Mouse (Mus musculus): ENCODE data around the gene Megf9. TPM values are rescaled to one million over a fixed set of nuclear protein-coding genes. Genes with fewer than 3 reads are reported as not detected.

The Megf9 gene
- polyA plus RNA-seq, 1 experiment from 2014 or later: 27.0 TPM

GRCm38 (mm10) chr4:70409456-70409855, 125.3 kb downstream of the Megf9 start:
- WGBS: 26% methylated on average over 9 of the region's 9 CpGs
- Histone ChIP-seq H3K9ac (replicated peaks) (peak overlapping the region; percentile 83), H3K4me2 (peak overlapping the region; percentile 71), H3K9me3 (replicated peaks) (no peaks in the 10 kb centered on the region), H3K27me3 (replicated peaks) (no peaks in the 10 kb centered on the region), H3K27ac (replicated peaks) (peak overlapping the region; percentile 87; the same call in 1 of the 2 replicates), H3K4me3 (replicated peaks) (peak overlapping the region; percentile 88), H3K36me3 (no peaks in the 10 kb centered on the region), H3K4me1 (peaks cover 36% of the 10 kb centered on the region)
- ATAC-seq (ENCODE audit: low FRiP score): no peak; the same call in 1 of the 2 replicates

DNA sequence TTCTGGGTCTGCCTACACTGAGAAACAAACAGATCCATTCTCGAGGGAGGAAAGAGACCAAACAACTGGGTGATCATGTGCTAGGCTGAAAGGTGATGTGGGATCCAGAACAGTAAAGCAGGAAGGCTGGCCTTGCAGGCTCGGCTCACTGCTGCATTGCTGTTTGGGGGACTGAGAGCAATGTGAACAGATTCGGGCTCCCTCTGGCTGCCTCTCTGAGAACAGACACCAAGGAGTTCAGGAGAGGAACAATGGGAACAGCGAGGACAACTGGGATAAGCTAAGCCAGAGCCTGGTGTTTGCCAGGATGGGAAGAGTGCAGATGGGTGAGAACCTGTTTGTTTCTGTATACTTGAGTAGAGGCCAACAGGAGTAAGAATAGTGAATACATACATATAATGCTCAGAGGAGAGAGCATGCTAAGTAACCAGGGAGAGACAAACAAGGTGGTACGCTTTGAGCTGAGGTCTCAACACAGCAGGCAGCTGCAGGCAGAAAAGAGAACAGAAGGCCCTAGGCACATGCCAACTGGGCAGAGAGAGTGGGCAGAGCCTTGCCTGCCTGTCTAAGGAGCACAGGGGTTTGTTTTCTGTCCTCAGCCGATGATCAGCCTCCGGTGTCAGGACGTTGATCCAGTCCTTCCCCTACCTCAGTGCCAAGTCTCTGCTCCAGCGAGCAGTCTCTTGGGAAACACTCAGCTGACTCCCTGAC, 132.5 kb downstream of the Megf9 start:
- H3K27ac ChIP-seq (replicated peaks): peak overlapping the region; percentile 61
- no peak overlapping the region; the same call in 1 of the 2 replicates for H3K9ac ChIP-seq (replicated peaks)
- 0 out of 2 replicates have a peak, but pooled peaks cover 3% of the 10 kb centered on the region for H3K36me3 ChIP-seq
- 52% methylated on average over 9 of the region's 9 CpGs for WGBS
- no peak overlapping the region for H3K4me3 ChIP-seq (replicated peaks)
- no peaks in the 10 kb centered on the region for H3K27me3 ChIP-seq (replicated peaks)
- H3K9me3 ChIP-seq (replicated peaks): no peaks in the 10 kb centered on the region
- no peak overlapping the region for H3K4me2 ChIP-seq
- H3K4me1 ChIP-seq: peaks cover 35% of the 10 kb centered on the region
- ATAC-seq (ENCODE audit: low FRiP score): peak; percentile 80

DNA sequence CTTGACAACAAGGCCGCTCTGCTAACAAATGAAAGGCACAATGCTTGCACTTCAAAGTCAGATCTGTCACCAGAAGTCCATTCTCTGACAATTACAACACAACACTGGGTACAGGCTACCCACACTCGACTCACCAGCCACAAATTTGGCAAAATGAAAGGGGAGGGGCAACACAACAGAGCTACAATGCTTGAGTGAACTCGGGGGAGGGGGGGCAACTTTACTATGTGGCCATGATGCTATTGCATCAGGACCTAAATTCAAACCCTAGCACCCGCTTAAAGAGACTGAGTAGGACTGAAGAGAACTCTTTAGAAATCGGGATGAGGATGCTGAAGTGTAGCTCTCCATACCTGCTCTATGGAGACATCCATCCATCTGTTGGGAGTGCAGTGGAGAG, 135.3 kb downstream of the Megf9 start:
- H3K36me3 ChIP-seq: 0 out of 2 replicates have a peak, but pooled peaks cover 3% of the 10 kb centered on the region
- peaks cover 34% of the 10 kb centered on the region for H3K4me1 ChIP-seq
- no peak overlapping the region for H3K4me2 ChIP-seq
- no peaks in the 10 kb centered on the region for H3K9me3 ChIP-seq (replicated peaks)
- H3K27ac ChIP-seq (replicated peaks): peak overlapping the region; percentile 73
- H3K9ac ChIP-seq (replicated peaks): no peak overlapping the region
- ATAC-seq (ENCODE audit: low FRiP score): no peak
- no peaks in the 10 kb centered on the region for H3K27me3 ChIP-seq (replicated peaks)
- no peak overlapping the region for H3K4me3 ChIP-seq (replicated peaks)
- 80% methylated on average over 5 of the region's 5 CpGs for WGBS

DNA sequence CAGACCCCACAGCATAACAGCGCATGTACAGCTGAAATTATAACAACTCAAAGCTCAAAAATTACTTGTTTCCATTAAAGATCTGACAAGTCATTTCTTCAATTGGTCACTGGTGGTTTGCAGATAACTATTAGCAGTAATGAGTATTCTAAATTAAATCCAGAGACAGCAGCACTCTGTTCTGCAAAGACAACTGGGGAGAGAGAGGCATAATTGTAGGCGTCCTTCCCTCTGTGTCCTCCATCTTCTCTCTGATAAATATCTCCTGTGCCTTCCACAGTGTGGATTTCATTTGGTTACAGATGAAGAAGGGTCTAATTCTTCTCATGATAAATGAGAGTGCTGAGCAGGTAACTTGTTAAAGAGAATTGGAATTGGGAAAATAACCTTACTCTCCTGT, 135.7 kb downstream of the Megf9 start:
- H3K27me3 ChIP-seq (replicated peaks): no peaks in the 10 kb centered on the region
- no peaks in the 10 kb centered on the region for H3K9me3 ChIP-seq (replicated peaks)
- no peak overlapping the region for H3K4me3 ChIP-seq (replicated peaks)
- no peak overlapping the region for H3K4me2 ChIP-seq
- peak; percentile 61 for ATAC-seq (ENCODE audit: low FRiP score)
- H3K4me1 ChIP-seq: peaks cover 34% of the 10 kb centered on the region
- H3K27ac ChIP-seq (replicated peaks): peak overlapping the region; percentile 73
- no peak overlapping the region for H3K9ac ChIP-seq (replicated peaks)
- 61% methylated on average over 2 of the region's 2 CpGs for WGBS
- 0 out of 2 replicates have a peak, but pooled peaks cover 3% of the 10 kb centered on the region for H3K36me3 ChIP-seq

- peak overlapping the region; percentile 73; the same call in 1 of the 2 replicates for H3K27ac ChIP-seq (replicated peaks)
- no peaks in the 10 kb centered on the region for H3K9me3 ChIP-seq (replicated peaks)
- ATAC-seq (ENCODE audit: low FRiP score): no peak
- no peaks in the 10 kb centered on the region for H3K27me3 ChIP-seq (replicated peaks)
- H3K4me3 ChIP-seq (replicated peaks): no peak overlapping the region
- 0 out of 2 replicates have a peak, but pooled peaks cover 3% of the 10 kb centered on the region for H3K36me3 ChIP-seq
- H3K4me1 ChIP-seq: peaks cover 34% of the 10 kb centered on the region
- 76% methylated on average over 4 of the region's 4 CpGs for WGBS
- no peak overlapping the region for H3K4me2 ChIP-seq
- no peak overlapping the region for H3K9ac ChIP-seq (replicated peaks)
Observed at GRCm38 (mm10) chr4:70398088-70398487, 136.7 kb downstream of the Megf9 start.

GRCm38 (mm10) chr4:70396701-70397100, 138.1 kb downstream of the Megf9 start:
- Histone ChIP-seq H3K4me1 (peaks cover 28% of the 10 kb centered on the region), H3K4me2 (no peak overlapping the region), H3K4me3 (replicated peaks) (no peak overlapping the region), H3K27me3 (replicated peaks) (no peaks in the 10 kb centered on the region), H3K9me3 (replicated peaks) (no peaks in the 10 kb centered on the region), H3K9ac (replicated peaks) (no peak overlapping the region), H3K27ac (replicated peaks) (peak overlapping the region; percentile 37; the same call in 1 of the 2 replicates), H3K36me3 (0 out of 2 replicates have a peak, but pooled peaks cover 3% of the 10 kb centered on the region)
- no peak for ATAC-seq (ENCODE audit: low FRiP score)
- 90% methylated on average over 5 of the region's 5 CpGs for WGBS

DNA sequence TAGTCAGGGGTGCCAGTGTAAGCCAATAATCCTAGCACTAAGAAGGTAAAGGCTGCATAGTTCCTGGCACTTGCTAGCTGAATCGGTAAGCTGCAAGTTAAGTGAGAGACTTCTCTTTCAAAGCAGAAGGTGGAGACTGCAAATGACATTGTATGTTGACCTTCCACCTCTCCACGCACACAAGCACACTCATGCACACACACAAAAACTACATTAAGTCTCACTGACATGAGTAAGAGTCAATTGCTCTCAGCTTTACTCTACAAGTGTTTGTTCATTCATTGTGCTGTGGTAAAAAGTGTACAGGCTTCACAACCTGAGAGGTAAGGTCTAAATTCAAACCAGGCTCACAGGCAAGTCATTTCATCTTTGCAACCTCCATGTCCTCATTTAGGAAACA, 140.1 kb downstream of the Megf9 start:
- ATAC-seq (ENCODE audit: low FRiP score): no peak
- H3K9ac ChIP-seq (replicated peaks): no peak overlapping the region
- no peaks in the 10 kb centered on the region for H3K27me3 ChIP-seq (replicated peaks)
- 86% methylated on average over 2 of the region's 2 CpGs for WGBS
- peaks cover 35% of the 10 kb centered on the region for H3K4me1 ChIP-seq
- no peaks in the 10 kb centered on the region for H3K9me3 ChIP-seq (replicated peaks)
- H3K36me3 ChIP-seq: peaks cover 3% of the 10 kb centered on the region; the same call in 1 of the 2 replicates
- no peak overlapping the region for H3K4me3 ChIP-seq (replicated peaks)
- H3K27ac ChIP-seq (replicated peaks): no peak overlapping the region
- H3K4me2 ChIP-seq: no peak overlapping the region

DNA sequence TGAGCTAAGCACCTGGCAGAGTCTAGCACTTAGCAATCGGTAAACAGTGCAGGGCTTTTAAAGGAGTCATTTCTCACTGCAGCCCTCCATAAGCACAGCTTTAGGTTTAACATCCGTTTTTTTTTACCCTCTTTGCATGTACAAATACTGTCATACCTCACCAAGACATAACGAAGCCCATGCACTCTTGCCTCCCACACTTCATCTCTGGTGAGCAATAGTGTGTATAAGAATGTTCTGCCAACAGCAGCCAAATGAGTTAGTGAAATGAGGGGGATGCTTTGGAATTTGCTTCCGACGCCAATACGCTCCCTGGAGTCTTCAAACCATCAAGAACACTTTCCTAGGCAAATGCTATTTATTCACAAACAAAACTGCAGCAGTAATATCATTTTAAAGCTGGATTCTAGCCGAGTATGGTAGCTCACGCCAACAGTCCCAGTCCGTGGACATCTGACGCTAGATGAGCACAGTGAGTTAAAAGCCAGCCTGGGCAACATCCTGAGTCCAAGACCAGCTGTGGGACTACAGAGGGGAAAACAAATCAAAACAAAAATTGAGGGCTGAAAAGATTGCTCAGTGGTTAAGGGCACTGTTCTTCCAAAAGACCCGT, 142.9 kb downstream of the Megf9 start:
- H3K4me2 ChIP-seq: no peak overlapping the region
- 0 out of 2 replicates have a peak, but pooled peaks have one; percentile 22 for ATAC-seq (ENCODE audit: low FRiP score)
- H3K4me1 ChIP-seq: peaks cover 21% of the 10 kb centered on the region
- no peak overlapping the region for H3K4me3 ChIP-seq (replicated peaks)
- H3K27ac ChIP-seq (replicated peaks): peak overlapping the region; percentile 15
- H3K9ac ChIP-seq (replicated peaks): no peak overlapping the region
- H3K36me3 ChIP-seq: no peaks in the 10 kb centered on the region; the same call in 1 of the 2 replicates
- H3K9me3 ChIP-seq (replicated peaks): no peaks in the 10 kb centered on the region
- 61% methylated on average over 11 of the region's 11 CpGs for WGBS
- H3K27me3 ChIP-seq (replicated peaks): no peaks in the 10 kb centered on the region

- H3K4me2 ChIP-seq: no peak overlapping the region
- ATAC-seq (ENCODE audit: low FRiP score): no peak
- no peak overlapping the region for H3K9ac ChIP-seq (replicated peaks)
- WGBS: 73% methylated on average over 9 of the region's 9 CpGs
- no peaks in the 10 kb centered on the region for H3K9me3 ChIP-seq (replicated peaks)
- H3K4me3 ChIP-seq (replicated peaks): no peak overlapping the region
- no peaks in the 10 kb centered on the region; the same call in 1 of the 2 replicates for H3K36me3 ChIP-seq
- peaks cover 15% of the 10 kb centered on the region for H3K4me1 ChIP-seq
- H3K27me3 ChIP-seq (replicated peaks): no peaks in the 10 kb centered on the region
- peak overlapping the region; percentile 68 for H3K27ac ChIP-seq (replicated peaks)
Observed at GRCm38 (mm10) chr4:70391073-70391472, 143.7 kb downstream of the Megf9 start.

GRCm38 (mm10) chr4:70386206-70386605, 148.6 kb downstream of the Megf9 start:
- Histone ChIP-seq H3K27ac (replicated peaks) (no peak overlapping the region), H3K4me1 (peaks cover 5% of the 10 kb centered on the region), H3K4me3 (replicated peaks) (no peak overlapping the region), H3K9ac (replicated peaks) (no peak overlapping the region), H3K4me2 (no peak overlapping the region), H3K9me3 (replicated peaks) (no peaks in the 10 kb centered on the region), H3K36me3 (no peaks in the 10 kb centered on the region; the same call in 1 of the 2 replicates), H3K27me3 (replicated peaks) (no peaks in the 10 kb centered on the region)
- 89% methylated on average over 5 of the region's 5 CpGs for WGBS
- ATAC-seq (ENCODE audit: low FRiP score): no peak

DNA sequence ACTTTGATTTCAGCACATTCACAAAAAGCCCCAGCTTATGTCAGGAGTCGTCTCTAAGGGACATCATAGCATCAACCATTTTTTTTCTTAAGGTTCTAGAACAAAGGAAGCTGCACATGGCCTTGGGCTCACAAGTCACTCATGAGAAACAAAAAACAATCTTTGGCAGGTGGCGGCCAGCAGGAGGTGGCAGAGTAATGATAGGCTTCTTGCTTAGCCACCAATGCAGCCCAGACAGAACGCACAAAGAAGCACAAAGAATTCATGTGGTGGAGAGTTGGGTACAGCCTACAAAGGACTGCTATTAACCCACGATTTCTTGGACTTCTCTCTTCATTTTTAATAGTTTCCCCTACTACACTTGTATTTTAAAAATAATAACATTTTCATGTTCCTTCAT, 157.4 kb downstream of the Megf9 start:
- ATAC-seq (ENCODE audit: low FRiP score): no peak
- H3K4me3 ChIP-seq (replicated peaks): no peak overlapping the region
- H3K27ac ChIP-seq (replicated peaks): no peak overlapping the region
- WGBS: 65% methylated on average over 4 of the region's 4 CpGs
- H3K9ac ChIP-seq (replicated peaks): no peak overlapping the region
- no peak overlapping the region for H3K4me2 ChIP-seq
- no peaks in the 10 kb centered on the region for H3K9me3 ChIP-seq (replicated peaks)
- no peaks in the 10 kb centered on the region for H3K4me1 ChIP-seq
- H3K27me3 ChIP-seq (replicated peaks): no peaks in the 10 kb centered on the region
- 0 out of 2 replicates have a peak, but pooled peaks cover 3% of the 10 kb centered on the region for H3K36me3 ChIP-seq
